ENCODE assay signal across 15 mouse cellular contexts in genomic region chr10:128185277-128185940, GRCm38 (mm10). TPM values are rescaled to one million over a fixed set of nuclear protein-coding genes. Genes with fewer than 3 reads are reported as not detected.
DNase-seq lines count a peak whose midpoint lies in the region; ATAC-seq and TF ChIP-seq lines count a peak whose summit lies in the region.
"Had no signal": no experiment of that assay in that cellular context is flagged by ENCODE, and none has a peak within 500 bp of the region (broad histone marks: within the 10 kb centered on the region; RNA-seq: fewer than 3 reads in every experiment).

No protein-coding gene starts in this region.

- no peaks in the 10 kb centered on the region for H3K9me3 ChIP-seq in lung, postnatal 0 days (ENCODE audit: low read length)
- H3K9me3 ChIP-seq in intestine, embryonic 14.5 days (ENCODE audit: control insufficient read depth, low read length) = no peaks in the 10 kb centered on the region
- no peaks in the 10 kb centered on the region for H3K9me3 ChIP-seq in stomach, embryonic 14.5 days (ENCODE audit: control insufficient read depth, low read depth, low read length)

- no peak overlapping the region for H3K4me2 ChIP-seq in lung, postnatal 0 days (replicated peaks; ENCODE audit: low read depth, low read length)
- no peak overlapping the region for H3K4me2 ChIP-seq in intestine, embryonic 14.5 days (ENCODE audit: low read length)
- H3K4me2 ChIP-seq in stomach, embryonic 14.5 days (replicated peaks; ENCODE audit: low read depth, low read length) = no peak overlapping the region

- no peak overlapping the region for H3K4me3 ChIP-seq in gastrocnemius, adult 2 months
- H3K4me3 ChIP-seq in lung, postnatal 0 days (ENCODE audit: low read depth, low read length) = no peak overlapping the region
- H3K4me3 ChIP-seq in intestine, embryonic 14.5 days (ENCODE audit: low read depth, low read length) = no peak overlapping the region
- no peak overlapping the region for H3K4me3 ChIP-seq in stomach, embryonic 14.5 days (ENCODE audit: low read depth, low read length)

- no peak for TF ChIP-seq EP300 in lung, postnatal 0 days (IDR thresholded peaks at IDR 0.05)

- no peaks in the 10 kb centered on the region for H3K27me3 ChIP-seq in lung, postnatal 0 days (replicated peaks; ENCODE audit: insufficient read depth, low read length)
- H3K27me3 ChIP-seq in intestine, embryonic 14.5 days (replicated peaks; ENCODE audit: control insufficient read depth, insufficient read depth, low read length) = no peaks in the 10 kb centered on the region
- H3K27me3 ChIP-seq in stomach, embryonic 14.5 days (ENCODE audit: control insufficient read depth, insufficient read depth, low read length) = no peaks in the 10 kb centered on the region

- no peak overlapping the region for H3K9ac ChIP-seq in lung, postnatal 0 days (replicated peaks; ENCODE audit: low read depth)
- no peak overlapping the region for H3K9ac ChIP-seq in intestine, embryonic 14.5 days (ENCODE audit: low read length)
- no peak overlapping the region for H3K9ac ChIP-seq in stomach, embryonic 14.5 days (replicated peaks; ENCODE audit: low read depth, low read length)
- H3K9ac ChIP-seq: liver, postnatal 0 days had no signal

- peak overlapping the region; percentile 62 for H3K27ac ChIP-seq in gastrocnemius, adult 2 months
- H3K27ac ChIP-seq in lung, postnatal 0 days (ENCODE audit: low read length) = no peak overlapping the region
- no peak overlapping the region for H3K27ac ChIP-seq in intestine, embryonic 14.5 days (ENCODE audit: low read depth)
- no peak overlapping the region for H3K27ac ChIP-seq in stomach, embryonic 14.5 days (ENCODE audit: low read length)

- peak; percentile 28 for DNase-seq in gastrocnemius, adult 2 months
- DNase-seq in gastrocnemius, postnatal 10 days = no peak
- peak; percentile 42 for DNase-seq in lung, postnatal 0 days (ENCODE audit: low spot score)
- DNase-seq in lung, postnatal 36 days = no peak
- no peak for DNase-seq in intestine, embryonic 14.5 days (ENCODE audit: low spot score)
- no peak for DNase-seq in T-cell, adult 2 months (ENCODE audit: low spot score)

- H3K36me3 ChIP-seq in lung, postnatal 0 days (ENCODE audit: insufficient read depth, low read length) = no peaks in the 10 kb centered on the region
- no peaks in the 10 kb centered on the region for H3K36me3 ChIP-seq in intestine, embryonic 14.5 days (ENCODE audit: control insufficient read depth, insufficient read depth, low read length)
- H3K36me3 ChIP-seq in stomach, embryonic 14.5 days (ENCODE audit: control insufficient read depth, insufficient read depth, low read length) = no peaks in the 10 kb centered on the region

- intact Hi-C loops in gastrocnemius, adult 2 months (cut with DNase I) = loop anchor here (10.0 kb wide), 1 partner anchor 231 kb away; no protein-coding TSS in a partner anchor

- peak; percentile 43; the same call in 1 of the 2 replicates for ATAC-seq in lung, postnatal 0 days
- 0 out of 2 replicates have a peak, but pooled peaks have one; percentile 19 for ATAC-seq in intestine, embryonic 14.5 days (replicated peaks; ENCODE audit: low FRiP score, low TSS enrichment, low read depth)
- peak; percentile 39; the same call in 1 of the 2 replicates for ATAC-seq in stomach, embryonic 14.5 days (ENCODE audit: insufficient number of reproducible peaks, insufficient read depth, low FRiP score, low read depth)
- no peak for ATAC-seq in megakaryocyte progenitor cell, adult 5-6 weeks (replicated peaks; ENCODE audit: poor library complexity)

- H3K4me1 ChIP-seq in lung, postnatal 0 days (ENCODE audit: insufficient read depth, low read depth, low read length) = no peaks in the 10 kb centered on the region
- H3K4me1 ChIP-seq in intestine, embryonic 14.5 days (replicated peaks; ENCODE audit: control insufficient read depth, insufficient read depth, low read length) = no peaks in the 10 kb centered on the region
- peaks cover under 1% of the 10 kb centered on the region; the same call in 1 of the 2 replicates for H3K4me1 ChIP-seq in stomach, embryonic 14.5 days (ENCODE audit: control insufficient read depth, insufficient read depth, low read length)

- 60% methylated on average over 6 of the region's 6 CpGs for WGBS in lung, postnatal 0 days
- WGBS in intestine, embryonic 14.5 days = 69% methylated on average over 6 of the region's 6 CpGs
- 53% methylated on average over 6 of the region's 6 CpGs for WGBS in stomach, embryonic 14.5 days

- no peak for TF ChIP-seq CTCF in gastrocnemius, adult 2 months (IDR thresholded peaks at IDR 0.05)
- TF ChIP-seq CTCF in lung, postnatal 0 days (IDR thresholded peaks at IDR 0.05) = no peak

RNA-seq across cellular contexts. Expression of gene Rbms2, which starts 5.3 kb away (rescaled TPM):
- total RNA-seq in gastrocnemius, adult 2 months (2021) = 10 to 100 TPM; 51.8 to 71.2 TPM
- total RNA-seq in gastrocnemius, postnatal 10 days (2021) = 10 to 100 TPM; 64.2 to 65.3 TPM
- 26.4 and 28.3 TPM in 2 replicates for polyA plus RNA-seq in lung, postnatal 0 days (2015; fragmentation: Nextera tagmentation; extraction: Ambion mirVana)
- polyA plus RNA-seq in intestine, embryonic 14.5 days (2014; fragmentation: Nextera tagmentation; extraction: Ambion mirVana) = 25.3 and 31.0 TPM in 2 replicates
- polyA plus RNA-seq in stomach, embryonic 14.5 days (2014; fragmentation: Nextera tagmentation; extraction: Ambion mirVana) = 29.5 and 35.6 TPM in 2 replicates
- 9.3 and 13.7 TPM in 2 replicates for total RNA-seq in megakaryocyte progenitor cell, adult 5-6 weeks (2015)
- total RNA-seq in megakaryocyte progenitor cell, adult 5-6 weeks (2017) = 2.5 and 7.2 TPM in 2 replicates

RNA-seq across cellular contexts. Expression of gene Gls2, which starts 8.8 kb away (rescaled TPM):
- under 1 TPM; 0.59 to 0.67 TPM for total RNA-seq in gastrocnemius, adult 2 months (2021)
- total RNA-seq in gastrocnemius, postnatal 10 days (2021) = 1 to 10 TPM; 1.1 to 1.4 TPM
- 0.82 and 0.92 TPM in 2 replicates for polyA plus RNA-seq in lung, postnatal 0 days (2015; fragmentation: Nextera tagmentation; extraction: Ambion mirVana)
- 1.7 TPM in 2 replicates for polyA plus RNA-seq in intestine, embryonic 14.5 days (2014; fragmentation: Nextera tagmentation; extraction: Ambion mirVana)
- polyA plus RNA-seq in stomach, embryonic 14.5 days (2014; fragmentation: Nextera tagmentation; extraction: Ambion mirVana) = 0.78 and 0.84 TPM in 2 replicates
- 1.2 and 1.4 TPM in 2 replicates for total RNA-seq in megakaryocyte progenitor cell, adult 5-6 weeks (2015)
- 0.67 and 3.6 TPM in 2 replicates for total RNA-seq in megakaryocyte progenitor cell, adult 5-6 weeks (2017)

RNA-seq across cellular contexts. Expression of gene Spryd4, which starts 26.2 kb away (rescaled TPM):
- total RNA-seq in gastrocnemius, adult 2 months (2021) = 10 to 100 TPM; 29.5 to 36.4 TPM
- total RNA-seq in gastrocnemius, postnatal 10 days (2021) = 10 to 100 TPM; 36.9 to 37.7 TPM
- 16.0 and 16.9 TPM in 2 replicates for polyA plus RNA-seq in lung, postnatal 0 days (2015; fragmentation: Nextera tagmentation; extraction: Ambion mirVana)
- 34.9 and 37.2 TPM in 2 replicates for polyA plus RNA-seq in intestine, embryonic 14.5 days (2014; fragmentation: Nextera tagmentation; extraction: Ambion mirVana)
- polyA plus RNA-seq in stomach, embryonic 14.5 days (2014; fragmentation: Nextera tagmentation; extraction: Ambion mirVana) = 33.5 and 33.7 TPM in 2 replicates
- total RNA-seq in megakaryocyte progenitor cell, adult 5-6 weeks (2015) = 16.1 and 20.4 TPM in 2 replicates
- 15.6 and 20.0 TPM in 2 replicates for total RNA-seq in megakaryocyte progenitor cell, adult 5-6 weeks (2017)

RNA-seq across cellular contexts. Expression of gene Mip, which starts 40.2 kb away (rescaled TPM):
- total RNA-seq in gastrocnemius, adult 2 months (2021) = not detected
- total RNA-seq in gastrocnemius, postnatal 10 days (2021) = not detected
- polyA plus RNA-seq in lung, postnatal 0 days (2015; fragmentation: Nextera tagmentation; extraction: Ambion mirVana) = not detected in 2 replicates
- not detected in 2 replicates for polyA plus RNA-seq in intestine, embryonic 14.5 days (2014; fragmentation: Nextera tagmentation; extraction: Ambion mirVana)
- polyA plus RNA-seq in stomach, embryonic 14.5 days (2014; fragmentation: Nextera tagmentation; extraction: Ambion mirVana) = 0.11 TPM in 1 of 2 replicates, not detected in the other
- total RNA-seq in megakaryocyte progenitor cell, adult 5-6 weeks (2015) = 0.22 and 0.32 TPM in 2 replicates
- 0.10 and 0.29 TPM in 2 replicates for total RNA-seq in megakaryocyte progenitor cell, adult 5-6 weeks (2017)
- total RNA-seq: common myeloid progenitor, adult 5-6 weeks; heart, postnatal 10 days; left cerebral cortex, adult 18-20 months had no signal
- polyA plus RNA-seq: activated CD4-positive, CD25-positive, alpha-beta regulatory T cell, adult 4 months; CD4-positive, CD25-positive, alpha-beta regulatory T cell, adult 4 months; liver, postnatal 0 days; small intestine, adult 2 months had no signal

RNA-seq across cellular contexts. Expression of gene Timeless, which starts 46.5 kb away (rescaled TPM):
- 1 to 10 TPM; 1.8 to 2.5 TPM for total RNA-seq in gastrocnemius, adult 2 months (2021)
- 1 to 10 TPM; 7.5 to 8.8 TPM for total RNA-seq in gastrocnemius, postnatal 10 days (2021)
- polyA plus RNA-seq in lung, postnatal 0 days (2015; fragmentation: Nextera tagmentation; extraction: Ambion mirVana) = 11.2 and 14.5 TPM in 2 replicates
- polyA plus RNA-seq in intestine, embryonic 14.5 days (2014; fragmentation: Nextera tagmentation; extraction: Ambion mirVana) = 58.1 and 59.5 TPM in 2 replicates
- 47.2 and 48.0 TPM in 2 replicates for polyA plus RNA-seq in stomach, embryonic 14.5 days (2014; fragmentation: Nextera tagmentation; extraction: Ambion mirVana)
- 23.7 and 33.8 TPM in 2 replicates for total RNA-seq in megakaryocyte progenitor cell, adult 5-6 weeks (2015)
- 70.4 and 86.5 TPM in 2 replicates for total RNA-seq in megakaryocyte progenitor cell, adult 5-6 weeks (2017)

Comparison
In these comparisons a context has a peak if more than half of its experiments do, and no peak if none do; other contexts are left out.
1. DNase-seq: peak in gastrocnemius, adult 2 months (single experiment) and lung, postnatal 0 days (single experiment); none in gastrocnemius, postnatal 10 days (single experiment), lung, postnatal 36 days (single experiment), intestine, embryonic 14.5 days (single experiment) and T-cell, adult 2 months (single experiment).